Mouse (Mus musculus): ENCODE data around the gene F10. TPM values are rescaled to one million over a fixed set of nuclear protein-coding genes. Genes with fewer than 3 reads are reported as not detected.
A peak's percentile ranks its signal among the peaks of the same experiment; 100 is the strongest.

F10 gene
- polyA plus RNA-seq, 1 experiment from 2014 or later: 0.25 TPM

- no peak for ATAC-seq
- WGBS: 79% methylated on average over 4 of the region's 4 CpGs
- H3K27ac ChIP-seq (ENCODE audit: low read length): no peak overlapping the region
- H3K4me1 ChIP-seq (ENCODE audit: control insufficient read depth, insufficient read depth, low read length): no peaks in the 10 kb centered on the region
- no peaks in the 10 kb centered on the region for H3K27me3 ChIP-seq (ENCODE audit: control insufficient read depth, insufficient read depth, low read depth, low read length)
- no peaks in the 10 kb centered on the region for H3K9me3 ChIP-seq (replicated peaks; ENCODE audit: control insufficient read depth, low read length, poor library complexity, severe bottlenecking)
- H3K9ac ChIP-seq (ENCODE audit: low read depth, low read length): no peak overlapping the region
- no peak overlapping the region for H3K4me3 ChIP-seq (ENCODE audit: low read depth, low read length)
- H3K4me2 ChIP-seq (ENCODE audit: low read length): no peak overlapping the region
- peaks cover 83% of the 10 kb centered on the region for H3K36me3 ChIP-seq (ENCODE audit: control insufficient read depth, insufficient read depth, low read length)
Observed at GRCm38 (mm10) chr8:13007458-13007857, 29.6 kb upstream of the F10 start.

GRCm38 (mm10) chr8:13010313-13010712 lies 26.8 kb upstream of the F10 start:
- no peak for ATAC-seq
- H3K27me3 ChIP-seq (ENCODE audit: control insufficient read depth, insufficient read depth, low read depth, low read length): no peaks in the 10 kb centered on the region
- no peaks in the 10 kb centered on the region for H3K9me3 ChIP-seq (replicated peaks; ENCODE audit: control insufficient read depth, low read length, poor library complexity, severe bottlenecking)
- H3K4me2 ChIP-seq (ENCODE audit: low read length): no peak overlapping the region
- H3K36me3 ChIP-seq (ENCODE audit: control insufficient read depth, insufficient read depth, low read length): peaks cover 89% of the 10 kb centered on the region
- no peak overlapping the region for H3K27ac ChIP-seq (ENCODE audit: low read length)
- H3K9ac ChIP-seq (ENCODE audit: low read depth, low read length): no peak overlapping the region
- 63% methylated on average over 4 of the region's 4 CpGs for WGBS
- no peak overlapping the region for H3K4me3 ChIP-seq (ENCODE audit: low read depth, low read length)
- H3K4me1 ChIP-seq (ENCODE audit: control insufficient read depth, insufficient read depth, low read length): no peaks in the 10 kb centered on the region

- Histone ChIP-seq H3K4me2 (ENCODE audit: low read length) (no peak overlapping the region), H3K9me3 (replicated peaks; ENCODE audit: control insufficient read depth, low read length, poor library complexity, severe bottlenecking) (no peaks in the 10 kb centered on the region), H3K9ac (ENCODE audit: low read depth, low read length) (no peak overlapping the region), H3K4me1 (ENCODE audit: control insufficient read depth, insufficient read depth, low read length) (no peaks in the 10 kb centered on the region), H3K27ac (ENCODE audit: low read length) (no peak overlapping the region), H3K36me3 (ENCODE audit: control insufficient read depth, insufficient read depth, low read length) (peaks cover 42% of the 10 kb centered on the region), H3K4me3 (ENCODE audit: low read depth, low read length) (no peak overlapping the region), H3K27me3 (ENCODE audit: control insufficient read depth, insufficient read depth, low read depth, low read length) (no peaks in the 10 kb centered on the region)
- no peak for ATAC-seq
- 72% methylated on average over 4 of the region's 4 CpGs for WGBS
Observed at GRCm38 (mm10) chr8:13019560-13019959, 17.5 kb upstream of the F10 start.

- Histone ChIP-seq H3K36me3 (ENCODE audit: control insufficient read depth, insufficient read depth, low read length) (peaks cover 26% of the 10 kb centered on the region), H3K4me3 (ENCODE audit: low read depth, low read length) (no peak overlapping the region), H3K9ac (ENCODE audit: low read depth, low read length) (no peak overlapping the region), H3K4me1 (ENCODE audit: control insufficient read depth, insufficient read depth, low read length) (no peaks in the 10 kb centered on the region), H3K4me2 (ENCODE audit: low read length) (no peak overlapping the region), H3K27me3 (ENCODE audit: control insufficient read depth, insufficient read depth, low read depth, low read length) (no peaks in the 10 kb centered on the region), H3K27ac (ENCODE audit: low read length) (no peak overlapping the region), H3K9me3 (replicated peaks; ENCODE audit: control insufficient read depth, low read length, poor library complexity, severe bottlenecking) (no peaks in the 10 kb centered on the region)
- WGBS: 98% methylated on average over 8 of the region's 8 CpGs
- no peak for ATAC-seq
Observed at GRCm38 (mm10) chr8:13021830-13022229, 15.3 kb upstream of the F10 start.

- 0 out of 2 replicates have a peak, but pooled peaks have one; percentile 51 for ATAC-seq
- WGBS: 68% methylated on average over 10 of the region's 10 CpGs
- no peak within 1 kb of the TSS for H3K9ac ChIP-seq (ENCODE audit: low read depth, low read length)
- H3K9me3 ChIP-seq (replicated peaks; ENCODE audit: control insufficient read depth, low read length, poor library complexity, severe bottlenecking): no peaks in the 10 kb centered on the region
- no peaks in the 10 kb centered on the region for H3K4me1 ChIP-seq (ENCODE audit: control insufficient read depth, insufficient read depth, low read length)
- peaks cover 2% of the 10 kb centered on the region; the same call in 1 of the 2 replicates for H3K36me3 ChIP-seq (ENCODE audit: control insufficient read depth, insufficient read depth, low read length)
- no peak within 1 kb of the TSS for H3K27ac ChIP-seq (ENCODE audit: low read length)
- H3K4me3 ChIP-seq (ENCODE audit: low read depth, low read length): no peak within 1 kb of the TSS
- H3K4me2 ChIP-seq (ENCODE audit: low read length): no peak within 1 kb of the TSS
- H3K27me3 ChIP-seq (ENCODE audit: control insufficient read depth, insufficient read depth, low read depth, low read length): no peaks in the 10 kb centered on the region
Observed at GRCm38 (mm10) chr8:13025487-13026224, 11.5 kb upstream of the F10 start, which contains the start of gene F7. F7 (plus strand) TSS chr8:13026034.

- Histone ChIP-seq H3K4me1 (ENCODE audit: control insufficient read depth, insufficient read depth, low read length) (no peaks in the 10 kb centered on the region), H3K9ac (ENCODE audit: low read depth, low read length) (no peak overlapping the region), H3K27me3 (ENCODE audit: control insufficient read depth, insufficient read depth, low read depth, low read length) (no peaks in the 10 kb centered on the region), H3K27ac (ENCODE audit: low read length) (no peak overlapping the region), H3K4me2 (ENCODE audit: low read length) (no peak overlapping the region), H3K4me3 (ENCODE audit: low read depth, low read length) (no peak overlapping the region), H3K9me3 (replicated peaks; ENCODE audit: control insufficient read depth, low read length, poor library complexity, severe bottlenecking) (no peaks in the 10 kb centered on the region), H3K36me3 (ENCODE audit: control insufficient read depth, insufficient read depth, low read length) (no peaks in the 10 kb centered on the region; the same call in 1 of the 2 replicates)
- 93% methylated on average over 5 of the region's 5 CpGs for WGBS
- ATAC-seq: no peak
Observed at GRCm38 (mm10) chr8:13027615-13028014, 9.5 kb upstream of the F10 start.

- WGBS: 76% methylated on average over 5 of the region's 5 CpGs
- ATAC-seq: no peak
Observed at GRCm38 (mm10) chr8:13028482-13028881, 8.6 kb upstream of the F10 start.

GRCm38 (mm10) chr8:13036346-13036812 lies 729 bp upstream of the F10 start:
- Histone ChIP-seq H3K27ac (ENCODE audit: low read length) (no peak overlapping the region), H3K4me3 (ENCODE audit: low read depth, low read length) (no peak overlapping the region), H3K4me2 (ENCODE audit: low read length) (no peak overlapping the region), H3K4me1 (ENCODE audit: control insufficient read depth, insufficient read depth, low read length) (no peaks in the 10 kb centered on the region), H3K9me3 (replicated peaks; ENCODE audit: control insufficient read depth, low read length, poor library complexity, severe bottlenecking) (no peaks in the 10 kb centered on the region), H3K9ac (ENCODE audit: low read depth, low read length) (no peak overlapping the region), H3K27me3 (ENCODE audit: control insufficient read depth, insufficient read depth, low read depth, low read length) (no peaks in the 10 kb centered on the region), H3K36me3 (ENCODE audit: control insufficient read depth, insufficient read depth, low read length) (no peaks in the 10 kb centered on the region)
- 89% methylated on average over 10 of the region's 10 CpGs for WGBS
- no peak for ATAC-seq

More at GRCm38 (mm10) chr8:13028482-13028881, 8.6 kb upstream of the F10 start:
- Histone ChIP-seq H3K4me2 (ENCODE audit: low read length) (no peak overlapping the region), H3K27ac (ENCODE audit: low read length) (no peak overlapping the region), H3K9me3 (replicated peaks; ENCODE audit: control insufficient read depth, low read length, poor library complexity, severe bottlenecking) (no peaks in the 10 kb centered on the region), H3K4me1 (ENCODE audit: control insufficient read depth, insufficient read depth, low read length) (no peaks in the 10 kb centered on the region), H3K36me3 (ENCODE audit: control insufficient read depth, insufficient read depth, low read length) (no peaks in the 10 kb centered on the region; the same call in 1 of the 2 replicates), H3K27me3 (ENCODE audit: control insufficient read depth, insufficient read depth, low read depth, low read length) (no peaks in the 10 kb centered on the region), H3K4me3 (ENCODE audit: low read depth, low read length) (no peak overlapping the region), H3K9ac (ENCODE audit: low read depth, low read length) (no peak overlapping the region)

- no peak for ATAC-seq
- H3K4me3 ChIP-seq (ENCODE audit: low read depth, low read length): no peak overlapping the region
- no peak overlapping the region for H3K9ac ChIP-seq (ENCODE audit: low read depth, low read length)
- no peaks in the 10 kb centered on the region for H3K9me3 ChIP-seq (replicated peaks; ENCODE audit: control insufficient read depth, low read length, poor library complexity, severe bottlenecking)
- no peaks in the 10 kb centered on the region for H3K36me3 ChIP-seq (ENCODE audit: control insufficient read depth, insufficient read depth, low read length)
- no peaks in the 10 kb centered on the region for H3K4me1 ChIP-seq (ENCODE audit: control insufficient read depth, insufficient read depth, low read length)
- H3K4me2 ChIP-seq (ENCODE audit: low read length): no peak overlapping the region
- WGBS: 42% methylated on average over 5 of the region's 5 CpGs
- no peak overlapping the region for H3K27ac ChIP-seq (ENCODE audit: low read length)
- H3K27me3 ChIP-seq (ENCODE audit: control insufficient read depth, insufficient read depth, low read depth, low read length): no peaks in the 10 kb centered on the region
Observed at GRCm38 (mm10) chr8:13037569-13037968, 461 bp downstream of the F10 start.

All from midbrain, embryonic 16.5 days (tissue).